Mouse (Mus musculus) granulocyte monocyte progenitor cell, adult 5-6 weeks (primary cell): Measurements from ENCODE around the gene Mettl24. TPM values are rescaled to one million over a fixed set of nuclear protein-coding genes. Genes with fewer than 3 reads are reported as not detected.

Experiments
- total RNA-seq, 2 experiments: library from RNA; stranded (forward) in 1 of 2; stranded (reverse) in 1 of 2; fragments of 200-712, 200-1000 nt in 1 of 2; fragments of >200 nt in 1 of 2; fragmentation: Nextera tagmentation in 1 of 2; gene quantifications; 2 replicates each; pipeline ENCODE4 v1.2.3; 2014 to 2017

Mettl24 gene
- total RNA-seq, 2 experiments from 2014 or later, result 0.21 TPM; not detected in 1

Other genes with a start within 250 kb of the Mettl24 start
- not detected in 2 replicates for gene Slc22a16, start 112.9 kb upstream of the Mettl24 start, total RNA-seq (2014; fragmentation: Nextera tagmentation)
- not detected in 2 replicates for gene Slc22a16, start 112.9 kb upstream of the Mettl24 start, total RNA-seq (2017)
- not detected in 2 replicates for gene Ddo, start 53.3 kb upstream of the Mettl24 start, total RNA-seq (2014; fragmentation: Nextera tagmentation)
- not detected in 2 replicates for gene Ddo, start 53.3 kb upstream of the Mettl24 start, total RNA-seq (2017)
- 63.7 and 64.7 TPM in 2 replicates for gene Cdc40, start 200.0 kb downstream of the Mettl24 start, total RNA-seq (2014; fragmentation: Nextera tagmentation)
- gene Cdc40, start 200.0 kb downstream of the Mettl24 start, total RNA-seq (2017), result 42.3 and 48.3 TPM in 2 replicates
- not detected in 2 replicates for gene Wasf1, start 200.2 kb downstream of the Mettl24 start, total RNA-seq (2014; fragmentation: Nextera tagmentation)
- gene Wasf1, start 200.2 kb downstream of the Mettl24 start, total RNA-seq (2017), result not detected in 2 replicates